Mouse (Mus musculus) forelimb bud, embryonic 11.5 days (tissue): ENCODE measurements around the gene Gm13078.

ENCODE experiments used
- DNase-seq: peaks from one replicate; pipeline ENCODE4 v3.0.0-alpha.2; 2012; ENCODE audit warnings: low read depth, low spot score

Gene Gm13078

DNA sequence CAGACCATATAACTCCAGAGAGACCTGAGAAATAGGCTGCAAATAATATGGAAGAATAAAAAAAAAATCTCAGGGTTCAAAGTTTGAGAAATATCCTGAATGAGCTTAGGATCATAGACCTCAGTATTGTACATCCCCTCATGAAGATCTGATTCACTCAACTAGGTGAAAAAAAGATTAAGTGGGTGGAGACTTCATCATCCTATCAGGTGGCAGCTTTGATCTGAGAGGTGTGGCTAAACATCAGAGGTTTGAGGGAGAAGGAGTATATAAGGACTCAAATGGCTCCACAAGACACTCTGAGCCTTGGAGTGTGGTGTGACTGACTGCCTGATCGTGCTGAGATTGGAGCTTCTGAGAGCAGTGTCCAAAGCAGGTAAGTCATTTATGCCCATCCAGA is at the start of gene Gm13078:
Gene Gm13078, plus strand, starts transcription at position 301 of the 400 bp plus-strand sequence.
- DNase-seq, result no peak

DNA sequence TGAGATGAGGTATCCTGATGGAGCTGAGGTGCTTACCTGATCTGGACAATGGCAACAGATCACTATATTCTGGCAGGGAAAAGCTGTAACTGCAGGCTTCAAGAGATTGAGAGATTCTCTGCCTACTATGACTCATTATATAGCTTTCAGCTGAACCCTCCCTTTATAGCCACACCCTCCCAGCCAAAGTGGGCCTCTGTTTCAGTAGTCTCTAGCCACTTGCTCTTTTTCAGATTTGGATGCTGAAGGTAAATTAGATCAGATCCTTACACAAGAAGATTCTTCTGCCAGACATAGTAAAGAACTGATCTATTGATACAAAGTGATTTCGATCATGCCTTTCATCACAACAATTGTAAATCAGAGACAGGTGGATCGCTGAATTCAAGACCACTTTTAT is 16.6 kb upstream of the Gm13078 start, which contains the start of gene Gm13089:
Gene Gm13089, minus strand, starts transcription at position 101 of the 400 bp plus-strand sequence.
- no peak for DNase-seq
